Mouse (Mus musculus) heart, embryonic 16.5 days (tissue): Measurements from ENCODE around the gene Dhtkd1. TPM values are rescaled to one million over a fixed set of nuclear protein-coding genes. Genes with fewer than 3 reads are reported as not detected.
A peak's percentile ranks its signal among the peaks of the same experiment; 100 is the strongest.

Source experiments
- ATAC-seq: fragments of 200-750 bp; cut with Nextera tagmentation; replicated peaks from 2 replicates; pipeline ENCODE4 v1.8.0; 2017; ENCODE audit warnings: moderate number of reproducible peaks; ENCODE audit not compliant: insufficient read depth, low FRiP score; ENCODE audit errors: extremely low read depth
- H3K27ac ChIP-seq: fragments of 300-500 bp; sonication (generic); 2 replicates; pipeline ENCODE4 v1.5.1; 2014; ENCODE audit warnings: mild to moderate bottlenecking, low read length, control low read depth, moderate library complexity
- H3K27me3 ChIP-seq: fragments of 300-500 bp; sonication (generic); 2 replicates; pipeline ENCODE4 v1.6.1; 2014; ENCODE audit warnings: low read length, mixed read lengths; ENCODE audit not compliant: control insufficient read depth, insufficient read depth
- H3K36me3 ChIP-seq: fragments of 300-500 bp; sonication (generic); 2 replicates; pipeline ENCODE4 v1.6.1; 2014; ENCODE audit not compliant: control insufficient read depth, insufficient read depth
- H3K4me1 ChIP-seq: fragments of 300-500 bp; sonication (generic); 2 replicates; pipeline ENCODE4 v1.6.1; 2014; ENCODE audit warnings: low read length, mixed read lengths; ENCODE audit not compliant: control insufficient read depth, insufficient read depth
- H3K4me2 ChIP-seq: fragments of 300-500 bp; sonication (generic); 2 replicates; pipeline ENCODE4 v1.6.1; 2014; ENCODE audit warnings: low read depth, mild to moderate bottlenecking, control low read depth, low read length
- H3K4me3 ChIP-seq: fragments of 300-500 bp; sonication (generic); 2 replicates; pipeline ENCODE4 v1.5.1; 2014; ENCODE audit warnings: mild to moderate bottlenecking, control low read depth, low read length
- H3K9ac ChIP-seq: fragments of 300-500 bp; sonication (generic); 2 replicates; pipeline ENCODE4 v1.6.1; 2014; ENCODE audit warnings: low read length, control low read depth
- H3K9me3 ChIP-seq: fragments of 300-500 bp; sonication (generic); replicated peaks from 2 replicates; pipeline ENCODE4 v1.6.1; 2016; ENCODE audit warnings: low read length; ENCODE audit not compliant: control insufficient read depth
- WGBS: fragments of 180-500 bp; shearing (Covaris S2); extraction: QIAGEN DNeasy Blood & Tissue Kit; methylation state at CpG from one replicate; pipeline ENCODE4 v1.1.7; 2014; 5-methylcytosine and 5-hydroxymethylcytosine counted together
- polyA plus RNA-seq: library from polyadenylated mRNA; unstranded; fragments of >200 nt; fragmentation: Nextera tagmentation; extraction: Ambion mirVana; gene quantifications from 2 replicates; pipeline ENCODE4 v1.2.1, GENCODE M21; 2015

Gene Dhtkd1
- polyA plus RNA-seq, 1 experiment from 2014 or later = 2.2 TPM

DNA sequence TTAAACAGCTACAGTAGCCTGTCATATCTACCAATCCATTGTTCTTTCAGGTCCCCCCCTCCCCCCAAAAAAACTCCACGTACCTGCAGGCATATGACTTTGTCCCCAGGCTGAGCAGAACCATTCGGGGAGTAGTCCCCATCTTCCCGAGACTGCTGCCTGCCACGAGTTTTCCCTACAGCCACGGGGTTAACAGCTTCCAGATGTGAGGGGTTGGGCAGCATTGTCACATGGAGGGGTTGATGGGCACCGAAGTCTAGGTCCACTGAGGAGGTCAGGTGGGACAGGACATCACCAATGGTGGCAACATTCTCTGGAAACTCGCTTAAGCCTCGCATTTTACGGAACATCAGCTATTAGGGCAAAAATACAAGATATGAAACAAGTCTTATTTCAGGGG is 18.8 kb downstream of the Dhtkd1 start:
- H3K27ac ChIP-seq = no peak overlapping the region
- H3K4me1 ChIP-seq = no peaks in the 10 kb centered on the region
- no peaks in the 10 kb centered on the region for H3K27me3 ChIP-seq
- WGBS = 79% methylated on average over 9 of the region's 9 CpGs
- no peak overlapping the region for H3K4me2 ChIP-seq
- H3K9me3 ChIP-seq = no peaks in the 10 kb centered on the region
- H3K9ac ChIP-seq = no peak overlapping the region
- H3K4me3 ChIP-seq = no peak overlapping the region
- no peaks in the 10 kb centered on the region for H3K36me3 ChIP-seq
- ATAC-seq = no peak

DNA sequence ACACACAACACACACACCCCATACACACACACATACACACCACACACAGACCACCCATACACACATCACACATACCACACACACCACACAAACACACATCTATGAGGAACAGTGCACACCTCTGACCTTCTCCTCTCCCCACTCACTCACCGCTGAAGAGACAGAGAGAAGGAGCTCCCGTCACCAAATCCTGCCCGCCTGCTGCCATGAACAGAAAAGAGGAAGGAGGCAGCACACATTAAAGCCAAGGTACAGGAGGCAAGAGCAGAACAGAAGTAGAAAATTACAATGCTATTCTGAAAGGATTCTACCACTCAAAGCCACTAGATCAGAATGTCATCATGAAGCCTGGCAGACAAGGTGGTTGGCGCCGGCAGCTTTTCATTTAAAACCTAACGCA is 19.8 kb downstream of the Dhtkd1 start:
- WGBS = 80% methylated on average over 6 of the region's 6 CpGs

DNA sequence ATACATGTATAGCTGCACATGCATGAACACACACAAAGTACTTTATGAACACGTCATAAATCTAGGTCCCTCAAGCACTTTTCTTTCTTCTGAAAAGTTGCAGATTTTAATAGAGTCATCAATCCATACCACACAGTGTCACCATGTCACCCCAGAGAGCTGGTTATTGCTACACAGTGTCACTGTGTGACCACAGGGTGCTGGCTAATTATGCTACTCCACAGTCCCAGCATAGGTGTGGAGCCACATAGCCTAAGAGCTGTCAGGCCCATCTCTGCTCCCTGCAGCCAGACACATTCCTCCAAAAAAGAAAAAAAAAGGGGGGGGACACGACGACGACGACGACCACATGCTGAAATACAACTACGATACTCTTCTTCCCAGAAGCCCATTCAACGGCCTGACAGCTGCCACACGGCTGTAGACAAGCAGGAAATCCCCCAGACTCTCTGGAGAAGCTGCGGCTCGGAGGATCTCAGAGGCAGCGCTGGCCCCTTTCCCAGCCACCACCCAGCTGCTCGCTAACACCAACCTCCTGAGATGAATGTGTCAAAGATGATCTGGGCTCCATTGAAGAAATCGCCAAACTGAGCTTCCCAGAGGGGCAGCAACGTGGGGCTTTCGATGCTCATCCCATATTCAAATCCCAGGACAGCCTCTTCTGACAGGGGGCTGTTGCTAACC is 31.2 kb downstream of the Dhtkd1 start:
- no peaks in the 10 kb centered on the region for H3K9me3 ChIP-seq
- no peak overlapping the region for H3K9ac ChIP-seq
- H3K27me3 ChIP-seq = no peaks in the 10 kb centered on the region
- ATAC-seq = no peak
- H3K4me2 ChIP-seq = no peak overlapping the region
- 54% methylated on average over 16 of the region's 16 CpGs for WGBS
- H3K36me3 ChIP-seq = no peaks in the 10 kb centered on the region
- H3K27ac ChIP-seq = no peak overlapping the region
- no peak overlapping the region for H3K4me3 ChIP-seq
- H3K4me1 ChIP-seq = no peaks in the 10 kb centered on the region

More for the DNA sequence above, 19.8 kb downstream of the Dhtkd1 start:
- H3K9ac ChIP-seq = no peak overlapping the region
- H3K4me3 ChIP-seq = no peak overlapping the region
- no peak overlapping the region for H3K4me2 ChIP-seq
- no peaks in the 10 kb centered on the region for H3K36me3 ChIP-seq
- H3K27ac ChIP-seq = no peak overlapping the region
- ATAC-seq = no peak
- no peaks in the 10 kb centered on the region for H3K27me3 ChIP-seq
- no peaks in the 10 kb centered on the region for H3K4me1 ChIP-seq
- no peaks in the 10 kb centered on the region for H3K9me3 ChIP-seq

DNA sequence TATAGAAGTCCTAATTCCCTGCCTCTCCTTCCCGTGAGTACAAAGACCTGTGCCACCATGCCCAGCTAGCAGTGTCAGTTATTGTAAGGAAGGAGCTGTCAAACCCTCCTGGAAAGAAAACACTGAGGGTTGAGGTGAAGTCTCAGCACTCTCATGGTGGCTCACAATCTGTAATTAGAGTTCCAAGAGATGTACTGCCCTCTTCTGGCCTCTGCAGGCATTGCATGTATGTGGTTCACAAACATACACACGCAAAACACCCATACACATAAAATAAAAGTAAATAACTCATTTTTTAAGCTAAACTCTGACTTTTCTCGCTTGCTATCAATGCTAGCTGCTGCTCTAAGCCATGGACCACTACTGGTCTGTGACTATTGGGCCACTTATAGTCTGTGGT is 36.0 kb downstream of the Dhtkd1 start:
- no peak for ATAC-seq
- no peak overlapping the region for H3K4me2 ChIP-seq
- H3K9ac ChIP-seq = no peak overlapping the region
- no peak overlapping the region for H3K4me3 ChIP-seq
- WGBS = 60% methylated on average over 3 of the region's 3 CpGs
- H3K27ac ChIP-seq = no peak overlapping the region
- H3K4me1 ChIP-seq = no peaks in the 10 kb centered on the region; the same call in 1 of the 2 replicates
- no peaks in the 10 kb centered on the region; the same call in 1 of the 2 replicates for H3K36me3 ChIP-seq
- H3K27me3 ChIP-seq = no peaks in the 10 kb centered on the region
- H3K9me3 ChIP-seq = no peaks in the 10 kb centered on the region

DNA sequence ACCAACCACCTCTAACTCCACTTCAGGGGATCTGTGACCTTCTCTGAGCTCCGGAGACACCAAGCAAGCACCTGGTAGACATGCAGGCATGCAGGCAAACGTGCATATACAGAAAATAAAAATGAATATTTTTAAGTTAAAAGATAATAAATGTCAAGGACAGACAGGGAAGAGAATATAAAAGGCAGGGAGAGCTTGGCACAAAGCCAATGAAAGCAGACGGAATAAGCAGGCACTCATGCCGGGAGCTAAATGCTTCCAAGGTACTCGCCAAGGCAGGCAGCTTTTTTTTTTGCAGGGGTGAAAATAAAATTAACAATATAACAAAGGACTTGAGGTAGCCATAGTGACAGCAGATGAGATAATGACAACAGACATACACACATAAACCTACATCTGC is 36.5 kb downstream of the Dhtkd1 start:
- H3K9me3 ChIP-seq = no peaks in the 10 kb centered on the region
- H3K27ac ChIP-seq = no peak overlapping the region
- ATAC-seq = no peak
- no peaks in the 10 kb centered on the region for H3K27me3 ChIP-seq
- no peak overlapping the region for H3K9ac ChIP-seq
- no peaks in the 10 kb centered on the region; the same call in 1 of the 2 replicates for H3K4me1 ChIP-seq
- WGBS = 24% methylated on average over 5 of the region's 5 CpGs
- no peak overlapping the region for H3K4me2 ChIP-seq
- H3K4me3 ChIP-seq = no peak overlapping the region
- H3K36me3 ChIP-seq = no peaks in the 10 kb centered on the region; the same call in 1 of the 2 replicates

DNA sequence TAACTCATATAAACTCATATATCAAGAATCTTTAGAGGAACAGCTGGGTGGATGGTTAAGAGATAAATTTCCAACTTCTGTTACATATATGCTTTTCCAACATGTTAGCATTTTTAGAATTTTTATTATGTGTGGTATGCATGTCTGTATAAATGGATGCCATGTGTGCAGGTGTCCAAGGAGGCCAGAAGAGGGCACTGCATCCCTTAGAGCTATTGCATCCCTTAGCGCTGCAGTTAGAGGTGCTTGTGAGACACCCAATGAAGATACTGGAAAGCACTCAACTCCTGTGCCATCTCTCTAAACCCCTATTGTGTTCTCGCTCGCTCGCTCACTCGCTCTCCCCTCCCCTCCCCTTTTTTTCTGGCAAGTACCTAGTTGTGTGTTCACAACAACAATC is 42.4 kb downstream of the Dhtkd1 start:
- Histone ChIP-seq H3K9ac (no peak overlapping the region), H3K27ac (no peak overlapping the region), H3K36me3 (no peaks in the 10 kb centered on the region; the same call in 1 of the 2 replicates), H3K4me2 (no peak overlapping the region), H3K4me3 (no peak overlapping the region), H3K9me3 (no peaks in the 10 kb centered on the region), H3K4me1 (no peaks in the 10 kb centered on the region), H3K27me3 (no peaks in the 10 kb centered on the region)
- ATAC-seq = no peak
- WGBS = 45% methylated on average over 5 of the region's 5 CpGs

DNA sequence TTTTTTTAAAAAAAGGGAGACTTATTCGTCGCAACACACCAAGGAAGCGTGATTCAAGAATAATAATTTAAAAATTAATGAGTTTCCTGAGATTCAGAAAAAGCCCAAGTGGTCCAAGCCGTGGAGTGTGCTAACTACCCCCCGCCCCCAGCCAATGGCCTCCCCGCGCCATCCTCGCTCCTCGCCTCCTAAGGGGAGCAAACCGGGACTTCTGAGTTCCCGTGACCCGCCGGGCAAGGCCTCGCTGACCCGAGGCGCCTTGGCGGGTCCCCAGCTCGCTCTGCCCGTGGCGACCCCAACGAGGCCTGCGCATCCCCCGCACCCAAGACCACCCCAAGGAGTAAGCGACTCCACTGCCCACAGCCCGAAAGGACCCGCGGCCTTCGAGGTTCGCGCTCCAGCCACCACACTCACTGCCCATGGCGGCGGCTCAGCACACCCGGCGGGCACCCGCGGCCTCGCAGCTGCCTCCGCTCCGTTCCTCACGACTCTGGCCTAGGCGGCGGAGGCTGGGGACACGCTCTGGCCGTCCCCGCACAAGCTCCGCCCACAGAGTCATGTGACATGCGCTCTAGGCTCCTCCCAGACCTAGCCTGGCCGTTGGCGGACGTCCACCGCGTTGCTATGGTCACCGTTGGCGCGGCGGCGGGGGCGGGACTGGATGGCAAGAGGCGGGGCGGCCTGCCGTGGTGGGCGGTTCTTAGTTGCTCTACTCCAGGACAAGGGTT is 47.6 kb downstream of the Dhtkd1 start, which contains the start of gene Sec61a2:
Gene Sec61a2 (minus strand): TSS at position 590 of the 728 bp plus-strand sequence.
- no peaks in the 10 kb centered on the region for H3K9me3 ChIP-seq
- 0 out of 2 replicates have a peak, but pooled peaks cover 2% of the 10 kb centered on the region for H3K36me3 ChIP-seq
- peak within 1 kb of the TSS; percentile 88 for H3K9ac ChIP-seq
- H3K4me1 ChIP-seq = peaks cover 6% of the 10 kb centered on the region; the same call in 1 of the 2 replicates
- peak; percentile 100 for ATAC-seq
- peak within 1 kb of the TSS; percentile 64 for H3K4me2 ChIP-seq
- peak within 1 kb of the TSS; percentile 73 for H3K4me3 ChIP-seq
- under 1% methylated on average over 62 of the region's 62 CpGs for WGBS
- peak within 1 kb of the TSS; percentile 73 for H3K27ac ChIP-seq
- H3K27me3 ChIP-seq = no peaks in the 10 kb centered on the region

DNA sequence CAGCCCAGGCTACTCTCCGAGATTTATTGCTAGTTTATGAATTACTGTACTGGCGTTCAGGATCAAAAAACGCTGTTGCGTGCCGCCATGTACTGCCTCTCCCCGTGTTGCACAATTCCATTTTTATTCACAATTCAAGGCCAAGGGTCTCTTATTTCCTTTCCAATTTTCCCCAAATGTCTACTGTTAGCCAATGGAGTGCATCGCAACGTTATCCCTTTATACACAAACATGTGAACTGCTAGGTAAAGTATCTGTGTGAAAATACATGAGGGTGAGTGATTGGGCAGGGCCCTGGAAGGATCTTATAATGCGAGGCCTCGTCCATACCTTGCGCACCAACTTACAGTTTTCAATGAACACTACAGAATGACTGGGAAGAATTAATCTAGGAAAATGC is 48.3 kb downstream of the Dhtkd1 start:
- Histone ChIP-seq H3K4me1 (peaks cover 6% of the 10 kb centered on the region; the same call in 1 of the 2 replicates), H3K9me3 (no peaks in the 10 kb centered on the region), H3K36me3 (0 out of 2 replicates have a peak, but pooled peaks cover 2% of the 10 kb centered on the region), H3K4me2 (peak overlapping the region; percentile 64), H3K27me3 (no peaks in the 10 kb centered on the region), H3K9ac (peak overlapping the region; percentile 88), H3K27ac (no peak overlapping the region), H3K4me3 (peak overlapping the region; percentile 73)
- no peak for ATAC-seq
- 51% methylated on average over 11 of the region's 11 CpGs for whole genome bisulfite sequencing

DNA sequence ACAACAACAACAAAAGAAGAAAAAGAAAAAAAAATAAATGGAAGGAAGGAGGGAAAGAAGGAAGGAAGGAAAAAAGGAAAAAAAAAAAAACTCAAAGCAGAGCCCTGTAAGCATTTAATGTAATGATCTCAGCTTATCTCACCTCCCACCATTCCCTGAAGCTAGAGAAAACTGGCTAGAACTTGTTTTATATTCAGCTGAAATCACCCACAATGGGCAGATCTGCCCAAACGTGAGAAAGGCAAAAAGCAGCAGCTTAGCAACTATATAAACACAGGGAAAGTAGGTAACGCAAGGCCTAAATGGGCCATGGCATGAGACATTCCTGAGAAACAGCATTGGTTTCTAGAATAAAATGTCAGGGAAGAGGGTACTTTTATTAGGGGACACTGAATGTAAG is 53.2 kb downstream of the Dhtkd1 start:
- peaks cover 20% of the 10 kb centered on the region for H3K36me3 ChIP-seq
- H3K4me3 ChIP-seq = no peak overlapping the region
- no peak overlapping the region for H3K4me2 ChIP-seq
- no peaks in the 10 kb centered on the region for H3K9me3 ChIP-seq
- no peak overlapping the region for H3K27ac ChIP-seq
- 80% methylated on average over 2 of the region's 2 CpGs for WGBS
- H3K4me1 ChIP-seq = peaks cover 6% of the 10 kb centered on the region; the same call in 1 of the 2 replicates
- H3K27me3 ChIP-seq = no peaks in the 10 kb centered on the region
- ATAC-seq = no peak
- H3K9ac ChIP-seq = no peak overlapping the region
